Mouse (Mus musculus): ENCODE data around the gene F11.

GRCm38 (mm10) chr8:45202476-45202875 is 59.4 kb downstream of the F11 start:
- TF ChIP-seq CTCF (IDR thresholded peaks at IDR 0.05) (no peak), EP300 (IDR thresholded peaks at IDR 0.05) (no peak)

Measured in lung, postnatal 0 days (tissue).